Mouse (Mus musculus) heart, adult 2 months (tissue): Measurements from ENCODE around the gene Lactb.

Experiments used
- CTCF ChIP-seq: fragments of 200-600 bp; IDR thresholded peaks from 2 replicates; pipeline ENCODE4 v1.8.1; 2022; ENCODE audit warnings: antibody characterized with exemption, mild to moderate bottlenecking, moderate library complexity
- EP300 ChIP-seq: fragments of 200-500 bp; IDR thresholded peaks from 2 replicates; pipeline ENCODE4 v1.6.1; 2011; ENCODE audit warnings: low read depth, low read length, control low read depth; ENCODE audit not compliant: insufficient read depth
- POLR2A ChIP-seq: fragments of 200-500 bp; IDR thresholded peaks from 2 replicates; pipeline ENCODE4 v1.6.1; 2011; ENCODE audit warnings: mild to moderate bottlenecking, low read depth, low read length, control low read depth; ENCODE audit not compliant: insufficient read depth

- TF ChIP-seq CTCF (peak; percentile 32), EP300 (no peak), POLR2A (no peak; the same call in 1 of the 2 replicates)
Measured at GRCm38 (mm10) chr9:66974721-66975225, 511 bp downstream of the Lactb start.
